Mouse (Mus musculus): Measurements from ENCODE around the gene Ipo13.

DNA sequence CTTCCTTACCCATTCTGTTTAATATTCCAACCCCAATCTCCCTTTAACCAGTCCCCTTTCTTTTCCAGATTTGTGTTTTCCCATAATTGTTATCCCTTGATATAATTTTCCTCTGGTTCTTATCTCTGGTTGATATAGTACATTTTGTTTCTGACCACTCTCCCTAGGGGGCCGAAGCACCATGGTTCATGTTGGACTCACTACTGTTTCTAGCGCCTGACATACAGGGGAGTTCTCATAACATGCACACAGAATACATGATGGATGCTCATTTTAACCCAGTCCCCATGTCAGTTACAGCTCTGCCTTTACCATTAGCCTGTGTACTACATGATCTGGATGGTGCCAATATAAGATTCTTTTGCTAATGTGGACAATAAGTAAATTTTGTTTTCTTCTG, 26.9 kb downstream of the Ipo13 start:
- TF ChIP-seq TCF12 (IDR thresholded peaks at IDR 0.05; ENCODE audit: insufficient read depth, poor library complexity, severe bottlenecking) (no peak), USF1 (IDR thresholded peaks at IDR 0.05; ENCODE audit: low read depth) (no peak), REST (IDR thresholded peaks at IDR 0.05; ENCODE audit: insufficient read depth, insufficient read length) (no peak), POLR2A (IDR thresholded peaks at IDR 0.05; ENCODE audit: insufficient read length, low read depth) (no peak), MYOG (IDR thresholded peaks at IDR 0.05; ENCODE audit: control insufficient read depth in 1 of 3, insufficient read depth in 1 of 3, insufficient read length in 2 of 3, low read depth in 2 of 3) (no peak), SRF (IDR thresholded peaks at IDR 0.05; ENCODE audit: control insufficient read depth, insufficient read length, low read depth) (no peak), E2F4 (IDR thresholded peaks at IDR 0.05; ENCODE audit: insufficient read depth) (no peak), POLR2AphosphoS2 (IDR thresholded peaks at IDR 0.05; ENCODE audit: insufficient read length, low read depth) (no peak), MYOD1 (IDR thresholded peaks at IDR 0.05; ENCODE audit: control insufficient read depth in 1 of 3, insufficient read length in 2 of 3, low read depth in 2 of 3) (no peak), MAX (IDR thresholded peaks at IDR 0.05; ENCODE audit: low read depth) (no peak), CEBPB (IDR thresholded peaks at IDR 0.05; ENCODE audit: insufficient read depth, poor library complexity, severe bottlenecking) (no peak)

Measured in myocyte (in vitro differentiated cells).